Mouse (Mus musculus): ENCODE results near the gene Map3k4. TPM values are rescaled to one million over a fixed set of nuclear protein-coding genes. Genes with fewer than 3 reads are reported as not detected.

Gene Map3k4
- total RNA-seq, 2 experiments from 2014 or later = 9.4 to 34.1 TPM

DNA sequence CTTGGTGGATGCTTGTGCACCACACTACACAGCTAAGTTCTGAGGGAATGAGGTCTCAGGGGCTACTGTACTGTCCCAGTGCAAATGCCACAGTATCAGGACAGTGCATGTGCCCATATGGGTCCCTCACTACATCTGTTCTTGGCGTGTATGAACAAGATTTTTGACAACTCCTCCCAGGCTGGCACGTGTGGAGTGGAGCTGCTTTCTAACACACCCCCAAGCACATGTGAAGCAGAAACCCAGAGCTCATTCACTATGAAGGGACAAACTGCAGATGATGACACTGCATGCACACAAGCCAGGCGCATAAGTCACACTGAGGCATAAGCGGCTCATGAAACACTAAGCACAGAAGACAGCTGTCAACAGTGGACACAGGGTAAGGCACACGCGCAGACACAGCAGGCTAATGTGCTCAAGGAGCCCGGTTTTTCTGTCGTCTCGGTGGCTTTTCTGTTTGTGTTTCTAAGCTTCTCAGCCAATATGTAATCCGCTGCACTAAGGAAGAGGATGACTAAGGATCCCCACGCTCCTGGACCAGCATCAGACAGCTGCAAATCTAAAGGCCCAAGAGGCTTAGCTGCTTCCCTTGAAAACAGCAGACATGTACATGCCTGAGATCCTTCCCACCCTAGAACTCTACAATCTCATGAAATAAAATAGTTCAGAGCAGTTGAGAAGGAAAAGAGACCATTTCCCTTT is 41.9 kb downstream of the Map3k4 start:
- ATAC-seq (replicated peaks; ENCODE audit: poor library complexity, severe bottlenecking) = no peak

DNA sequence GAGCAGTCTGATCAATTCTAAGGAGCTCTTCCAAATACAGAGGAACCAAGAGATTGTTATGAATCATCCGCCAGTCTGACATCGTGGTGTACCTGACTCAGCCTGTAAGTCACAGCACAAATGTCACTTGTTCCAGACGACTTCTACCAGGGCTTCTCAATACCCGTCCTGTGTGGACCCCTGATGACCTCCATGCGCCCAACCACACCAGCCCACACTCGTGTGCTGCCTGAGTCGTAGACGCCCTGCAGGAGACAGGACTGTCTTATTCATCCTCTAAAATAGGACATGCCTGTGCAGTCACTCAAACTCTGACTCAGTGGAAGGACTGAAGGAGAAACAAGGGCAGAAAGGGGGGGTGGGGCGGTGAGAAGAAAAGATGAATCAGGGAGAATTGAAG is 42.8 kb downstream of the Map3k4 start:
- ATAC-seq (replicated peaks; ENCODE audit: poor library complexity, severe bottlenecking) = no peak

DNA sequence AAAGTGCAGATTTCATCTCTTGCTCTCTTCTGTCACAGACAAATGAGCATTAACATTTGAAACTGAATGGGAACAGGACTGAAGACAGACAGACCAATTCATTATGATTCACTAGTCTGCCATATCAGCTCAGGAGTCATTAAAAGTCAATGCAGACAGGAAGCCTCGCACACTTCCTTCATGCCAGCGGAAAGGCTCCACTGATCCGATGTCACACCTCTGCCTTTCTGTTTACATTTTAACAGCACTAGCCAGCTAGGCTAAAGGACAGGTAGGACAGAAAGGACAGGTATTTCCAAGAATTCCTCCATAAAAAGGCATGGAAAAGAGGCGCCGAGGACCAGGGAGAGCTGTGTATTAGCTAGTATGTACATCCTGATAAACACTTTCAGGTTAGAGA is 45.6 kb downstream of the Map3k4 start:
- ATAC-seq (replicated peaks; ENCODE audit: poor library complexity, severe bottlenecking) = no peak

DNA sequence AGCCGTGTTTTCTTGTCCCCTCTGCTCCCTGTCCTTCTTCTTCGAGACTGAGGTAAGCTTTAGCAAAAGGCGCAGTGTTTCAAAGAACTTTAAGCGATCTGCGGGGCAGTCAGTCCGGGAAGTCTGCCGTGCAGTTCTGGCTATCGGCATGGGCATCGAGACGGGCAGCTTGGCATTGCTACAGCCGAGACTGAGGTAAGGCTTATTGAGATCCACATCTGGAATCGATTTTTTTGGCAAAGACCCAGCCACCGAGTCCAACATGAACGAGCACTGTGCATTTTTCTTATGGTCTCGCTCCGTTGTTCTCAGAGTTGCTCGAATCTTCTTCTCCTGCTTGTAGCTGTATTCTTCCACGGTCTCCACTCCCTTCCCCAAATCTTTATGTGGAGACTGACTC is 46.8 kb downstream of the Map3k4 start:
- no peak for ATAC-seq (replicated peaks; ENCODE audit: poor library complexity, severe bottlenecking)

DNA sequence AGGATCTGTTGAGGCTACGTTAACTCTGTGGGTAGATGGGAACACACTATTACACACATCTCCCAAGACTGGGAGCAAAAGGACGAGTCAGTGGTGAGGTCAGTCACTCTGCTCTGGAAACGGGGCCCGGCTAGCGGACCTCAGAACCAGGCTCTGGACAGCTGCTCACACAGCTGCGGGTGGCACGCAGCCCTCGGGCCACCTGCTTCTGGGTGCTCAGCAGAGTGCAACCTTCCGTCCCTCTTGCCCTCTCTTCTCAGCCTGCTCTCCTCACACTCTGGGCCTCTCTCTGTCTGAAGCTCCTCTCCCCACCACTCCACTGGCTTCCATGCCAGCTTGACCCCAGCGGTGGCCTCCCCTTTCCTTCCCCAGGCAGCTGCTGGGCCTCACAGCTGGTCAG is 50.1 kb downstream of the Map3k4 start:
- no peak for ATAC-seq (replicated peaks; ENCODE audit: poor library complexity, severe bottlenecking)

DNA sequence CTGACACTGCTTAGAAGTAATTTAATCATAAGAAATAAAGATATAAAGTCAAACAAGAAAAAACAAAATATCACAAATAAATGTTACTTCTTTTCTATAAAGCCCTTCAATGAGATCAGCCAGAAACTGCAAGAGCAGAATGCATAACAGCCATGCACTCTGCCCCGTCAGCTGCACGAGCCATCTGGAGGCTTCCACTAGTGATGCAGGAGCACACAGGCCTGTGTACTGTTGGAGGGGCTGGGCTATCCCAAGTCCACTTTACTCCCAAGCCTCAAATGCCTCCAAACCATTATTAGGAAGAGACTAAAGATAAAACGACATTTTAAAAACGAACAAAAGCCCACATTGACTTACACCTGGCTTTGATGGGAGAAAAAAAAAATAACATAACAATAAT is 50.5 kb downstream of the Map3k4 start:
- no peak for ATAC-seq (replicated peaks; ENCODE audit: poor library complexity, severe bottlenecking)

DNA sequence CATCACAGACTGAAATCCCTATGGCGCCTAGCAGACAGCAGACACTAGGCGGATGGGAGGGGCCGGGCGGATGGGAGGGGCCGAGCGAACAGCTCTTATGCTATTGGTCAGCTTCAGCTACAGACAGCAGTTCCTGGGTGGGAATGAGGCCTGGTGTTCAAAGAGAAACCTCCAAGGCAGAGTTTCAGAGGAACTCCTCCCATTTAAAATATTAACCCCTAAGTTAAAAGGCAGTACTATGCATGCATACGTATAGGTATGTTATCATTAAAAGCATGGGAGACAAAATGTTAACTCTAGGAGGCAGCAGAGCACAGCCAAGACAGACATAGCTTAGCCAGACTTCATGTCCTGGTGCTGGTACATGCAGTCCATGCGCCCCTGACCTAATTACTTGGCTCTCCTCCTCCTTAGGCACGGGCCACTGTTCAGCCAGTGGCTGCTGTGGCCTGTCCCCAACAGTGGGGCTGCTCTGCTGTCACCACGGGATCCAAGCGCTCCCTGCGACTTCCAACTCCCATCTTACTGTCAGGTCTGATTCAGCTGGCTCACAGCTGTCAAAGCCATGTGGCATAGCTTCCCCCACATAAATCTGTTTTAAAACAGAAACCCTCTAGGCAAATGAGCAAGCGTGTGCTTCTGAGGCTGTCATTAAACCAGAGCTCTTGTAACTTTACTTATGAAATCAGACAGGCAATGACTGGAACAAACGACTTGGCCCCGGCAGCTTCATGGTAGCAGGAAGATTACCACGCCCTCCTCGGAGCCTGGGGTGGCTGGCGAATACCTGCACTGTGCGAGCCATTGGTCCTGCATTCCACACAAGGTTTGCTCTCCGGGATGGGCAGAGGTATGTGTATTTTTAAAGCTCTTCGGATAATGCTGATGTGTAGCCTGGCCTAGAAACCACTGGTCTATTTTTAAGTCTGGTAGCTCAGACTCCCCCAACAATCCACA is 52.3 kb downstream of the Map3k4 start:
- no peak for ATAC-seq (replicated peaks; ENCODE audit: poor library complexity, severe bottlenecking)

DNA sequence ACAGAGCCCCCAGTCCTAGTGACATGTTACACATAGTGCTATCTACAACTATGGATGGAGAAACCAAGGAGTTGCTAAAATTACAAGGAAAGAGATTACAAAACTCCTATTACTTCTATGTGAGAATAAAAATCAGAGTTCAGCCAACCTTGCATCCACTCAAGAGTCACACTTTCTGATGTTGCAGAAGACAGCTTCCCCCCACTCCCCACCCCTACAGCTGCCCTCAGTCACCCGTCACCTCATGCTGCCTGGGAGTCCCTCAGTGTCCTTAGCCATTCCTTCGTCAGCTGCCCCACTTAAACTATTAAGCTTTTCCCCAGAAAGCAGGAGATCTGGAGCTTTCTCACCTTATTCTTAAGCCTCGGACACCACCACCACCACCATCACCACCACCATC is 54.3 kb downstream of the Map3k4 start:
- ATAC-seq (replicated peaks; ENCODE audit: poor library complexity, severe bottlenecking) = no peak

DNA sequence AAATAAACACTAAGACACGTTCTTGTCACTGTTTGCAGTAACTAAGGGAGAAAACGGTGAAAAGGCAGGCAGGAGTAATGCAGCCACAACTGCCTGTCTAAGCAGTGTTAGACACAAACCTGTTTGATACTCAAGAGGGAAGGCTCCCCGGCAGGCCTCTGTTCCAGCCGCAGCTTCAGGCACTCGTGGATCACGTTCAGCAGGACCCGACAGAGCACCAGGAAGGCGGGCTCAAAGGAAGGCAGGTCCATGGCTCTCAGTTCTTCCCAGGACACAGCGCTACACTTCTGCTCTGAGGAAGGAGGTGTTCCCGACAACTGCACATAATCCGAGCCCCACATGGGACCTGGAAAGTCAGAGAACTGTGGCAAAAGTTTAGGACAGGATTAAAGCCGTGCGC is 54.8 kb downstream of the Map3k4 start:
- no peak for ATAC-seq (replicated peaks; ENCODE audit: poor library complexity, severe bottlenecking)

DNA sequence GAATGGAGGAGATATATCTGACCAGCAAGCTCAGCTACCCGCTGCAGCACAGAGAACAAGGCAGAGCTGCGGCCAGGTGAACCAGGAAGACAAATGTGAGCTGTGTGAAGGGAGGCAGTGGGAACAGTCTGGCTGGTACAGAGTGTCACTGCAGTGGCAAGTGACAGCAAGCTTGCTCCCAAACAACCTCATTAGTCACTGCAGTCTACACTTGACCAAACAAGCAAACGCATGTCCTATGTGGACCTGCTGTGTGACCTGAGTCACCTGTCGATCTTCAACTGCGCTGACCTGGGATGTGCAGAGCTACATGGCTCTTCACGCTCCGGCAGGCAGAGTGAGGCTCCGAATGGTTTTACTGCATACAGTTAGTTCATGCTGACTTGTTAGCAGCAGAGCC is 55.7 kb downstream of the Map3k4 start:
- no peak for ATAC-seq (replicated peaks; ENCODE audit: poor library complexity, severe bottlenecking)

DNA sequence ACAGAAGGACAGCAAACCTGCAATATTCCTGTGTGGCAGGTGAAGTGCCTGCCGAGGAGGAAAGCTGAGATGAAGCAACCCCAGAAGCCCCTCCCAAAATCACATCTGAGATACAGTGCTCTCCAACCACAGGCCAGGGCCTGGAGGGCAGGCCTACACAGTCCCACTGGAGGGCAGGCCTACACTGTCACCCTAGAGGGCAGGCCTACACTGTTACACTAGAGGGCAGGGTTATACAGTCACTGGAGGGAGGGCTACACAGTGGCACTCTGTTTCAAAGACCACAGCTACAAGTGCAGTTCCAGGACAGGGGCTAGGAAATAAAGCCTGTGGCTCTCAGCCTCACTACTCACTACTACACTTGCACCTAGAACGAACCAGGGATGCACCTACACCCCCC is 56.7 kb downstream of the Map3k4 start:
- peak; percentile 60 for ATAC-seq (replicated peaks; ENCODE audit: poor library complexity, severe bottlenecking)

DNA sequence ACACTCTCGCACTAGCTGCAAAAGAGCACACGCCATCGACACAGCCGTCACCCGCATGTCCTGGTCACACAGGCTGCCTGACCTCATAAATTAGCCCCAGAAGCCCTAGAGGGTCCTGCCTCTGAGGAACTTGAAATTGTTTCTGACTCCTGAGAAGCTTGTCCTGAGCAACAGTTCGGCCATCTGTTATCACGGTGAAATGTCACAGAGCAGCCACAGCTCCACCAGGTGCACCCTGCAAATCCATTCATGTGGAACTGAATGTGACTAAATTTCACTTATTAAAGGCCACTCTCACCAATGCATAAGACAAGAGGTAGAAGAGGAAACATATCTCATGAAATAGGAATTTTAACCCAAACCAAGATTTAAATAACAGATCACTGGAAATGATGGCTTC is 57.2 kb downstream of the Map3k4 start:
- ATAC-seq (replicated peaks; ENCODE audit: poor library complexity, severe bottlenecking) = no peak

DNA sequence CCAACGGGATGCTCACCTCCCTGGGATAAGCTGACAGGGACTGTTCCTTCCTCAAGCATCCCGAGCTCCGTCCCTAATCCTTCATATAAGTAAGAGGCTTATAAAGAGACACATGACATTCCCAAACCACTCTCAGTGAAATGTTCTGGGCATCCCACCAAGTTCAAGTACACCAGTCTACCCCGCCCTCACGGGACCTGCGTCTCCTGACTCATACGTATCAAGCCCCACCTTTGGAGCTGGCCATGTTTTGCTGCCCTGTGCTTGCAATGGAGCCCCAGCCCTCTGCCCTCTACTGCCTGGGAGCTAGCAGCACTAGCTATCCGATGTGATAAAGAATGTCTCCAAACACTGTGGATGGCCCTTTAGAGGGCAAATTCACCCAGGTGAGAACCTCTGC is 58.6 kb downstream of the Map3k4 start:
- no peak for ATAC-seq (replicated peaks; ENCODE audit: poor library complexity, severe bottlenecking)

DNA sequence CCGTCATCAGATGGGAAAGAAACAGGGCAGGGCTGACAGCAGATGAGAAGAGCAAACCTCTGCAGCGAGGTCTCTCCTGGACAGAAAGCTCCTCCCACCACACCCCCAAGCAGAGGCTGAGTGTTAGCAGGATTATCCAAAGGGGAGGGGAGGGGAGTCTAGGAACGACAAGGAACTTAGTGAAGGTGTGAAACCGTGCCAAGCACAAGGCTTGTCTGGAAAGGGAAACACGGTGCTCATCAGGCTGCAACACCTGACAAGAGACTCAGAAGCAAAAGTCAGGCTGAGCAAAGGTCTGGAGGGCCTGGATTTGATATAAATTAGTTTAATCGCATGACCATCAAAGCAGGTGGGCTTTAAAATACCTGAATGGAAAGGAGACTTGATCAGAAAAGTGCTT is 60.1 kb downstream of the Map3k4 start:
- no peak for ATAC-seq (replicated peaks; ENCODE audit: poor library complexity, severe bottlenecking)

DNA sequence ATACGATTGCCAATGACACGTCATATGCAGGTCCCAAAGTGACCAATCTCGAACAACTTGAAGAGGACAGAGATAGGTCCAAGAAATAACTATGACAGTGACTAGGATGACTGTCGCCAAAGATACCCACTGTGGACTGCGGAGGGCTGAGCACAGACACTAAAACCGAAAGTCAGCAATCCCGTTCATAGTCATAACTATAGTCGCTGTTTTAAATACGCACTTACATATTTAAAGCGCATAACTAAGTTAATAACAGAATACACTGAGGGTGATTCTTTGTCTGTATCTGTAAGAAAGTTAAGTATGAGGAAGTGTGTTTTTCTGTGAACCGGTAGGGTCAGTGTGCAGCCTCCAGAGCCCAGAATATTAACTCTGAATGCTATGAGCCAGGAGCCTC is 62.5 kb downstream of the Map3k4 start:
- ATAC-seq (replicated peaks; ENCODE audit: poor library complexity, severe bottlenecking) = no peak

DNA sequence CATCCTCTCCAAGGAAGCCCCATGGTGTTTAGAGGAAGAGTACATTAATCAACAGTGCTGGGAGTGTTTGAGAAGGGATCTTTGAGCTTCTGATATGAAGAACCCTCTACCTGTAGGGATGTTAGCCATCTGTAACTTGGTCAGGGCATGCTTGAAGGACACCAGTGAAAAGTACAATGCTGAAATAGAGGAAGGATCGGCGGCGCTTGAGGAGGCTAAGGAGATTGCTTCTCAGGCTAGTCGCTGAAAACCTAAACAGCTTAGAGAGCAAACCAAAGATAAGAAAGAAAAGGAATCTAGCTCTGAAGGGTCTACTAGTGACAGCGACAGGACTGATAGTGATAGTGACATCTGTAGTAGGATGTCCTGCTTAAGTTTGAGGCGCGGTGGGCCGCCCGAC is 68.0 kb downstream of the Map3k4 start:
- no peak for ATAC-seq (replicated peaks; ENCODE audit: poor library complexity, severe bottlenecking)

DNA sequence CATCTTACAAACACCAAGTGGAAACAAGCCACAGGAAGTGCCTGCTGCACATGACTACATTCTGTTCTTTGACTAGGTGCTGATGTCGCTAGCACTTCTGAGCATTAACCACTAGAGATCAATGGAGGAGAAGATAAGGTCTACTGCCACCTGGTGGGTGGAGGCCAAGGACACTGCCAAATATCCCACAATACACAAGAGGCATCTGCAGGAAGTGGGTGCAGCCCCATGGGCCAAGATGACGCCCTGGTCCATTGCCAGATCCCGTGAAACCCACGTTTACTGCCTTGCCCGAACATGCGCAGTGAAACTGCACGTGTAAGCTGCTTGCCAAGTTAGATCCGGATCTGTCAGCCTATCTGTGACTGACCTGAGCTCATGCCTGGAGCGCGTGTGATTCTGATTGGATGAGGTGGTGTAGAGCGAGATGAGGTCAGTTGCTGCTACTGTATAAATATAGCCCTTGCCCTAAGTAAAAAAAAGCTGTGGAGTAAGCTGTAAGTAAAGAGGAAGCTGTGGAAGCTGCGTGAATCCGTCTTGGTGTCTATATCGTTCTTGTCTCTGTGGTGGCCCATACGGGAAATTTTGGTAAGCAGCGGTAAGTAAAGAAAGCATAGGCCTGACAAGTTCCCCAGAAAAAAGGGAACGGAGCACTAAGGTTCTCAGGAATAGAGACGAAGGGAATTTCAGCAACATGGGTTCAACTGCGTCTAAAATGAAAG is 68.7 kb downstream of the Map3k4 start:
- 0 out of 2 replicates have a peak, but pooled peaks have one; percentile 12 for ATAC-seq (replicated peaks; ENCODE audit: poor library complexity, severe bottlenecking)

DNA sequence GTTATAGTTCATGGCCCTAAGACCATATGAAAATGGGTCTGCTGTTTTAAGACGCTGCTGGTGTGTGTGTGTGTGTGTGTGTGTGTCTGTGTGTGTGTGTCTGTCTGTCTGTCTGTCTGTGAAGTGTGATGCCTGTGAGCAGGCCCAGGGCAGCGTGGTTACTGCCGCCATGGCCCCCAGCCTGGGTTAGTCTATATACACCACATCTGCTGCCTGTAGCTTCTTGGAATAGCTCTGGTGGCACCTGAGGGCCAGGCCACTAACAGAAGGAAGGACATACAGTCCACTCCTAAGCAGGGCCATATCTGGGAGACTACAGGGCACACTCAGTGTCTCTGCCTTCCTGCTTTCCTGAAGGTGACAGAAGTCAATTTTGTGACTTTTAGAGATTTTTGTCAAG is 77.9 kb downstream of the Map3k4 start:
- no peak for ATAC-seq (replicated peaks; ENCODE audit: poor library complexity, severe bottlenecking)

DNA sequence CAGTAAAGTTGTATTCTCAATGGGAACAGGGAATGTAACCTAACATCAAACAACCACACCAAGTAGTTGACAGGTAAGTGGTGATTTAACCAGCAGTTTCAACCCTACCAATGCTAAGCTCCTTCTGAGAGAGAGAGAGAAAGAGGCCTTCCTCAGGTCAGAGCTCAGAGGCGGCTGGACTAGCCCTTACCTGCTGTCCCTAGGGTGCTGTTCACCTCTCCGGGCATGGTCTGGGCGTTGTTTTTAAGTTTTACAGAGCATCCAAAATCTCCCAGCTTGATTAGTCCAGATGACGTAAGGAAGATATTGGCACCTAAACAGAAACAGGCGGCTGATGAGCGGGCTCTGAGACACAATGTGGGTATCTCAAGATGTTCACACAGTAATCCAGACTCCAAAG is 85.9 kb downstream of the Map3k4 start:
- no peak for ATAC-seq (replicated peaks; ENCODE audit: poor library complexity, severe bottlenecking)

DNA sequence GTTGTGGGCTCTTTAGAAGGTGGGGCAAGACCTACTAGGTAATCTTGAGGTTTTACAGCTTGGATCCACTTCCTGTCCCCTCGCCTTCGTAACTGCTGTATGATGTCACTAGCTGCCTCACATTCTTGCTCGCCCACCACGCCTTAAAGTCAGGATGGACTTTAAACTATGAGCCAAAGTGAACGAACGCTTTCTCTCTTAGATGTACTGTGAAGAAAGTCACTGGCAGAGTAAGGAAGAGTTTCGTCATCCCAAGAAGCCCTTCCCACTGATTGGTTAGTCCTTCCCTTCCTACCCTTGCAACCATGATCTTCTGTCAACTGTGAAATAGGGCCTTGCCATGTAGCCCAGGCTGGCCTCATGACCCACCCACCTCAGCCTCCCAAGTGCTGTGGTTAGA is 87.5 kb downstream of the Map3k4 start:
- ATAC-seq (replicated peaks; ENCODE audit: poor library complexity, severe bottlenecking) = no peak

DNA sequence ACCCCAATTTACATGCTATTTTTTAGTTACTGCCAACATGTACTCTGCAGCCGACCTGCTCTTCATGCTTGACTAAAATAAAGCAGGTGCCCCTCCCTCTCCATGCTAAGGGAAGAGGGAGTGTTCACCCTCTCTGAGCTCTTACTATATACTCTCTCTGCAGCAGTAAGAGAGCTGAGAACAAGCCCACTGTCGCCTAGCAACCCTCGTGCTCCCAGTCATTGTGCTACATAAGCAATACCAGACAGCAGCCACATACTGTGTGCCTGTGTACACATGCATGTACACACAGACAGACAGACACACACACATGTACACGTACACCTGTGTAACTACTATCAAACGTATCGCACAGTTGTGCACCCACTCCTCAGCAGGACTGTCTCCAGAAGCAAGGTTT is 88.4 kb downstream of the Map3k4 start:
- ATAC-seq (replicated peaks; ENCODE audit: poor library complexity, severe bottlenecking) = no peak
